Mouse (Mus musculus) forebrain, embryonic 10.5 days (tissue): ENCODE results near the gene Zzef1. TPM values are rescaled to one million over a fixed set of nuclear protein-coding genes. Genes with fewer than 3 reads are reported as not detected.

Experiments
- DNase-seq: peaks from one replicate; pipeline ENCODE4 v3.0.0-alpha.2; 2017; ENCODE audit warnings: low spot score; ENCODE audit errors: extremely low spot score
- H3K27ac ChIP-seq: fragments of 300-500 bp; sonication (generic); 2 replicates; pipeline ENCODE4 v1.5.1; 2016; ENCODE audit warnings: mild to moderate bottlenecking
- H3K27me3 ChIP-seq: fragments of 300-500 bp; sonication (generic); 2 replicates; pipeline ENCODE4 v1.6.1; 2016; ENCODE audit warnings: mild to moderate bottlenecking; ENCODE audit not compliant: poor library complexity, severe bottlenecking
- H3K36me3 ChIP-seq: fragments of 300-500 bp; sonication (generic); replicated peaks from 2 replicates; pipeline ENCODE4 v1.6.1; 2016; ENCODE audit warnings: mild to moderate bottlenecking, moderate library complexity
- H3K4me1 ChIP-seq: fragments of 300-500 bp; sonication (generic); 2 replicates; pipeline ENCODE4 v1.6.1; 2016
- H3K4me3 ChIP-seq: fragments of 300-500 bp; sonication (generic); 2 replicates; pipeline ENCODE4 v1.5.1; 2016; ENCODE audit warnings: mild to moderate bottlenecking, moderate library complexity
- H3K9me3 ChIP-seq: fragments of 300-500 bp; sonication (generic); 2 replicates; pipeline ENCODE4 v1.6.1; 2016; ENCODE audit warnings: mild to moderate bottlenecking, moderate library complexity
- WGBS: fragments of 180-500 bp; shearing (Covaris S2); methylation state at CpG from one replicate; pipeline ENCODE4 v1.1.7; 2016; 5-methylcytosine and 5-hydroxymethylcytosine counted together
- polyA plus RNA-seq: library from polyadenylated mRNA; unstranded; fragments of >200 nt; fragmentation: Nextera tagmentation; extraction: Ambion mirVana; gene quantifications from 2 replicates; pipeline ENCODE4 v1.2.1, GENCODE M21; 2016

Zzef1 gene
- polyA plus RNA-seq, 1 experiment from 2014 or later: 7.5 TPM

DNA sequence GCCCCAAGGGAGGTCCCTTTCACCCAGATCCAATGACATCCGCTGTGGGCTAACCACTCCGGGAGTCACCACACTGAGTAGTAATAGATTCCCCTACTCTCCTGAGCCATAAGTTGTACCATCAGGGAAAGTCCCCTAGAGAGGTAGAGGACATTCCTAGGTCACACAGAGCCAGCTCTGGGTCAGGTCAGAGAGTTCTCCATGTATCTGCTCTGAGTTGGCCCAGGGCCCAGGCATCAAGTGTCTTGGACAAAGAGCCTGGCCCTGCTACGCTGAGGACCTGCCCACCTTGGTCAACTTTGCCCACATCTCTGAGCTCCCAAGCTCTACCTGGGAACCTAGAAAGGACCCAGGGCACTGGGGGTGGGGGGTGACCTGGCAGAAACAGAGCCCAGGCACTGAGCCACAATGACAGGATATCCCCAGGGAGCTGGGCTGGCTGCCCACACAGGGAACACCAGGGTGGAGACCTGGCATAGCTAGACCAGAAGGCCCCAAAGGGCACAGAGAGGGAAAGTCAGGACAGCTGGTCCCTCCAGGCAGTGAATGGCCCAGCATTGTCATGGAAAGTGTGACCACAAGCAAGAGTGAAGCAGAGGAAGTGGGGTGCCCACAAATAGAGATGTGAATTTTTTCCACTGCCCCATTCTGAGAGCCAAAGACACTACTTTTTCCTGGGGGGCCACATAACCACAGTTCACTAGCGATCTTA lies 157.6 kb downstream of the Zzef1 start:
- H3K4me3 ChIP-seq: no peak overlapping the region
- H3K4me1 ChIP-seq: 0 out of 2 replicates have a peak, but pooled peaks cover 9% of the 10 kb centered on the region
- H3K27me3 ChIP-seq: peaks cover 7% of the 10 kb centered on the region
- no peaks in the 10 kb centered on the region for H3K36me3 ChIP-seq
- no peak overlapping the region for H3K27ac ChIP-seq
- no peak for DNase-seq
- H3K9me3 ChIP-seq: peaks cover 9% of the 10 kb centered on the region
- 88% methylated on average over 4 of the region's 4 CpGs for WGBS

DNA sequence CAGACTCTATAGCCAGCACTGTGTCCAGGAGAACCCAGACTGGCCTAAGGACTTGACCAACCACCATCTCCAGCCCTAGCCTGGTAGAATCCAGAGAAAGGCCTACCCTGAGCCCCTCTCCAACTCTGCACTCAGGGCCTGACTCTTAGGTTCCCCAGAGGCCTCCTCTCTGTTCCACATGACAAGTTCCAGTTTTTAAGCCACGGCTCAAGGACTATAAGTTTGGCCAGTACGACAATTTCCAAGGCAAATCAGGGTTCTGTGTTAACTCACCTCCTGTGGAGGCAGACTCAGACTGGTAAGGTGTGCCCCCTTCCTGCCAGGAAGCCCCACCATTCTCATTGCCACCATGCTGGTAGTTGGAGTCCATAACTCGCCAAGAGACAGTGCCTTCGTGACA lies 158.2 kb downstream of the Zzef1 start:
- DNase-seq: no peak
- 87% methylated on average over 4 of the region's 4 CpGs for WGBS
- Histone ChIP-seq H3K9me3 (peaks cover 9% of the 10 kb centered on the region), H3K27me3 (peaks cover 13% of the 10 kb centered on the region), H3K27ac (no peak overlapping the region), H3K4me1 (0 out of 2 replicates have a peak, but pooled peaks cover 9% of the 10 kb centered on the region), H3K4me3 (no peak overlapping the region), H3K36me3 (no peaks in the 10 kb centered on the region)

DNA sequence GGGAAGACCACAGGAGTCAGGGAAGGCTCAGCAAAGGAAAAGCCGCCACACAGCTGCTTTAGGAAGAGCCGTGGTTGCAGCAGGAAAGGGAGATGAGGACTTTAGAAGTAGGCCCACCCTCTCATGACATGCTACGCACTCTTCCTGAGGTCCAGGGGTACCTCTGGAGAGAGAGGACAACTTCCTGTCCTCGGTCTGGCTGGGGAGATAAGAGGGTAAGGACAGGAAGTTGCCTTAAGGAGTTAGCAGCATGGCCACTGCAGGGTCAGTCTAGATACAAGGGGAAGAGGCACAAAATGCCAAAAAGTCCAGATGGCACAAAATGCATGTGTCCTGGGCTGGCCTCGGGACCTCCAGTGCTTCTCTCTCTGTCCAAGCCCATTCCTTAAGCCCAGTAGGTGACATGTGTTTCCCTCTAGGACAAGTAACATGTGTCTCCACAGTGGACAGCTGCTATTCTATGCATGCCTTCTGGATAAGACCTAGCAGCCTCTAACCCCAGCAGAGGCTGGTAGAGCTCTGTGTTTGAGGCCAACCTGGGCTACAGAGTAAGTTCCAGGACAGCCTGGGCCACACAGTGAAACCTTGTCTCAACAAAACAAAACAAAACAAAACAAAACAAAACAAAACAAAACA lies 159.4 kb downstream of the Zzef1 start:
- Histone ChIP-seq H3K27ac (no peak overlapping the region), H3K4me1 (peaks cover 11% of the 10 kb centered on the region), H3K36me3 (no peaks in the 10 kb centered on the region), H3K4me3 (no peak overlapping the region), H3K27me3 (peaks cover 25% of the 10 kb centered on the region), H3K9me3 (peaks cover 2% of the 10 kb centered on the region; the same call in 1 of the 2 replicates)
- DNase-seq: no peak
- WGBS: 72% methylated on average over 5 of the region's 5 CpGs

DNA sequence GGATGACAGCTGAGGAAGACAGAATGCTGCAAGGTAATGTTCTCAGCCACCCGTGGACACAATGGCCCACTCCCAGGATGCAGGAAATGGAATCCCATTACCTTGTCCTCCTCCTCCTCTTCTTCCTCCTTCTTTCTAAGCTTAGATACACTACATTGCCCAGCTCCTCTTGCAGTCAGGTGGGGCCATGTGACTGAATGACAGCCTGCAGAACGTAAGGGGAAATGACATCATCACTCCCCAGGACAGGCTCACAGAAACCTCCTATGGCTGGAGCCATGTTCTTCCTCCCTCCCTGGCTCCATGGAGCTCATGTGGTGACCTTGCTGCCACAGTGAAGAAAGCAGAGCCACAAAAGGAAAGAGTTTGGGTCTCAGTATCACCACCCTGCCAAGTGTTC lies 161.3 kb downstream of the Zzef1 start:
- H3K4me1 ChIP-seq: peaks cover 14% of the 10 kb centered on the region
- H3K4me3 ChIP-seq: no peak overlapping the region
- no peak for DNase-seq
- no peaks in the 10 kb centered on the region for H3K36me3 ChIP-seq
- H3K27me3 ChIP-seq: peaks cover 44% of the 10 kb centered on the region
- H3K27ac ChIP-seq: no peak overlapping the region
- 78% methylated on average over 2 of the region's 2 CpGs for WGBS
- H3K9me3 ChIP-seq: no peaks in the 10 kb centered on the region

DNA sequence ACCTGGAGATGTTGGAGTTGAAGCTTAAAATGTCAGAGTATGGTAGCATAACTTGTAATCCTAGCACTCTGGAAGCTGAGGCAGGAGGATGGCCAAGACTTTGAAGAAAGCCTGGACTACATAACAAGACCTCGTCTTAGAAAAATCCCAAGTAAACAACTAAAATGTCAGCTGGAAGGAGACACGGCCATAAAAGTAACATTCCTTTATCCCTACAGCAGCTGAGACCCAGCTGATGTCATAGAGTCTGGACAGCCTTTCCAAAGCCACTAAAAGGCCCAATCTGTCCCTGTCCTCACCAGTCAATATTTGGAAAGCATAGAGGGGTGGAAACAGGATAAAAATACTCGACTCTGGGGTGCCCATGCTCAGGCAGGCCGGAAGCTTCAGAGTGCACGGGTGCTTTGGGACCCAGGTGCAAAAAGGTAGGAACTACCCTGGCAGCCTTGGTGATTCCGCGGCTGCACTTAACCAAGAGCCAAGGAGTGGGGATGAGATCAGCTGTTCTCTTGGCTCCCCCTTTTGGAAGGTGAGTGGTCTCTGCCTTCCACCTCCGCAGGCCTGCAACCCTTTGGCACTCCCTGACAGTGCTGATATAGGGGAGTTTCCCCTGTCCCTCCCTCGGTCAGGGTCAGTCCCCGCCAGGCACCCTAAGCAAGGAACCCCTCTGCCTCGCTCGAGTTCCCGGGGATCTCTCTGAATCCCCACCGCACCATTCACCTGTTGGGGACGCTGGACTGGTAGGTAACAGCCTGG lies 164.1 kb downstream of the Zzef1 start:
- Histone ChIP-seq H3K27me3 (peaks cover 66% of the 10 kb centered on the region), H3K36me3 (no peaks in the 10 kb centered on the region), H3K4me3 (no peak overlapping the region; the same call in 1 of the 2 replicates), H3K27ac (no peak overlapping the region), H3K9me3 (no peaks in the 10 kb centered on the region), H3K4me1 (peaks cover 14% of the 10 kb centered on the region)
- WGBS: 15% methylated on average over 15 of the region's 15 CpGs
- DNase-seq: no peak

DNA sequence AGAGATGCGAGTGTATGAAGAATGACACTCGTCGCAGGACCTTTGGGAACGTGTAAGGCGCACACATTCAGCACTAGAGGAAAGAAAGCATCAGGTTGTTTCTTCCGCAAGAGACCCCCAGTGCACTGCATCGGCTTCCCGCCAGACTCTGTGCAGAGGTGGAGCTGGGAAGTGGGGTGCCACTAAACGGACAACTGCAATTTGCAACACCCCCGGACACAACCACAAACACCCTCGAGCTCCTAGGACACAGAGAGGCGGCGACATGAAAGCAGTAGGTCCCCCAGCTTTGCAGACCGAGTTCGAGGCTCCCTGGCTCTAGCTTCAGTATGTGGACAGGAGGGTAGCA lies 164.7 kb downstream of the Zzef1 start:
- no peak for DNase-seq
- Histone ChIP-seq H3K9me3 (no peaks in the 10 kb centered on the region), H3K4me3 (peak overlapping the region; percentile 47), H3K4me1 (peaks cover 14% of the 10 kb centered on the region), H3K36me3 (no peaks in the 10 kb centered on the region), H3K27ac (no peak overlapping the region), H3K27me3 (peaks cover 66% of the 10 kb centered on the region)
- WGBS: 5% methylated on average over 15 of the region's 15 CpGs

DNA sequence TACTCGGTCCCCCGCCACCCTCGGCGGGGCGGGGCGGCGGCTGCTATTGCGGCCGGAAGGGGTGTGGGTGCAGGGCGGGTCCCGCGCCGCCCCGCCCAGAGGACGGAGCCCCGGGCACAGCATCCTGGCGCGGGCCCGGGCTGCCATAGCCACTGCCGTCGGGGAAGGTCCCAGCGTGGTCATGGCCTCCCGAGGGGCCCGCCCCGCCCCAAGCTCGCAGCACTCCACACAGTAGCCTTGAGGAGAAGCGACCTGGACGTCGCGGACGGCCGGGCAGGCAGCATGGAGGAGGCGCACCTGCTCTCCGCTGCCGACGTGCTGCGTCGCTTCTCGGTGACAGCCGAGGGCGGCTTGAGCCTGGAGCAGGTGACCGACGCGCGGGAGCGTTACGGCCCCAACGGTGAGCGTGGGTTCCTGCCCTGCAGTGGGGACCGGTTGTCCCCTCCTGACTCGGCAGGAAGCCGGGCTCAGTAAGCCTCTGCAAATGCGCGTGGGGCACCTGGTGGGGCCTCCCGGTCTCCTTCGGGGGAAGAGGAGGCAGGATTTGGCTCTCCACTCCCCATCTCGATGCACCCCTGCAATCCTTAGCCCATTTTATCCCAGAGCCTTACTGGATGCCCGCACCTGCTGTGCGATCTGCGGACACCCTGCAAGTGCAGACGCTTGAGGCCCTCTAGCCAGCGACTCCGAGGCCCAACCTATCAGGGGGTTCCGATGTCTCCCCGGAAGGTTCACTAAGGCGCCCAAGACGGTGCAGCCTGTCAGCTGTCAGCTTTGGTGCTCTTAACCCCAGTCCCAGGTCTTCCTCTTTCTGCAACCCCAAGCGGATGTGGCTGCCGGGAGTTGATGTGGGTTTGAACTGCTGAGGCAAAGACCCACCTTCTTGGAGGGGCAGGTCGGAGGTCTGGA lies 165.3 kb downstream of the Zzef1 start, which contains the start of gene Atp2a3:
Gene Atp2a3 (plus strand): TSS at position 98 of the 909 bp plus-strand sequence.
- DNase-seq: no peak
- peaks cover 66% of the 10 kb centered on the region for H3K27me3 ChIP-seq
- 4% methylated on average over 70 of the region's 70 CpGs for WGBS

DNA sequence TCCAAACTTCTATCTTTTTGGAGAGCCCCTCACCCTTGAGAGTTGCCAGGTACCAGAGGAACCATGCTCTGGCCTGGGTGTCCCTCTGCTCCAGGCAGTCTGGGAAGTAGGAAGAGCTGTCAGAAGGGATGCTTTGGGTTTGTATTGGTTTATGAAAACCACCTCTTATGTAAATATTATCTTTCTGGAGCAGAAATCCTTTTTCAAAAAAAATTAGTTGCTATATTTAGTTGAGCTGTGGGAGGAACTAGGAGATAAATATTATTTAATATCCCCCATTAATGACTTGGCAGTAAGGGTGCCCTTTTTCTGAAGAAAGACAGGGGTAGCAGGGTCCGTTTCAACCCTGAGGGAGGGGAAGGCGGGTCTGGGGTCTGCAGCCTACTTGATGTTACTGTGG lies 166.4 kb downstream of the Zzef1 start:
- peaks cover 66% of the 10 kb centered on the region for H3K27me3 ChIP-seq
- WGBS: 83% methylated on average over 2 of the region's 2 CpGs
- peaks cover 14% of the 10 kb centered on the region for H3K4me1 ChIP-seq
- H3K27ac ChIP-seq: no peak overlapping the region
- no peak overlapping the region for H3K4me3 ChIP-seq
- no peaks in the 10 kb centered on the region for H3K36me3 ChIP-seq
- H3K9me3 ChIP-seq: no peaks in the 10 kb centered on the region
- no peak for DNase-seq

More for the DNA sequence above, 165.3 kb downstream of the Zzef1 start, which contains the start of gene Atp2a3:
- Histone ChIP-seq H3K27ac (no peak within 1 kb of the TSS), H3K4me3 (peak within 1 kb of the TSS; percentile 47), H3K4me1 (peaks cover 14% of the 10 kb centered on the region), H3K36me3 (no peaks in the 10 kb centered on the region), H3K9me3 (no peaks in the 10 kb centered on the region)

DNA sequence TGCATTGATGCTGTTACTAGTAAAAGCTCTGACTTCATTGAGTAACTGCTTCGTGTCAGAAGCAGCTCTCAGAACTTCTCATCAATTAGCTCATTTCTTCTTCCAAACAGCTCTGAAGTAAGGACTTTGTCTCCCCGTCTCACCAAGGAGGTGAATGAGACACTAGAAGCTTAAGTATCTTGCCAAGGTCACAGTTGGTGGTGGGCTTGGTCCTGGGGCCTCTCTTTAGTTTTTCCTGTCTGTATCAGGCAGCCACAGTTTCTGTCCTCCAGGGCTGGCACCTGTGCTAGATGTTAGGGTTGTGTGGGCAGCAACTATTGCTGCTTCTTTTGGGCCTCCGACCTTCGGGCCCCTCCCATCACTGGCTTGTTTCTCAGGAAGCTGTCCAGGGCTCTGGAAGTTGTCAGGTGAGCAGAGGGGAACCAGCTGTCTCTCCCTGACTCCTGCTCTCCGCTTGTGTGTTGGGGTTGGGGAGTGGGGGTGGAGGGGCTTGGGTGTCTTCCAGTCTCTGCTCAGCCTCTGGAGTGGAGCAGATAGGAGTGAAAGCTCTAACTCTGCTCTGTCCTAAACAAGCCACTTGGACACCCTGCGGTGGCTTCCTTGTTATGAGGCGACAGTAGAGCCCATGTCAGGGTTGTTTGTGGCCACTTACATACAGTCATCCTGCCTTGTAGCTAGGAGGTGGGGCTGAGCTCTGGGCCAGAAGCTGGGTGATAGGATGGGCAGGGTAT lies 167.2 kb downstream of the Zzef1 start:
- Histone ChIP-seq H3K36me3 (no peaks in the 10 kb centered on the region), H3K4me3 (no peak overlapping the region), H3K9me3 (no peaks in the 10 kb centered on the region), H3K27ac (no peak overlapping the region), H3K4me1 (peaks cover 14% of the 10 kb centered on the region), H3K27me3 (peaks cover 63% of the 10 kb centered on the region)
- no peak for DNase-seq
- WGBS: 46% methylated on average over 7 of the region's 7 CpGs

DNA sequence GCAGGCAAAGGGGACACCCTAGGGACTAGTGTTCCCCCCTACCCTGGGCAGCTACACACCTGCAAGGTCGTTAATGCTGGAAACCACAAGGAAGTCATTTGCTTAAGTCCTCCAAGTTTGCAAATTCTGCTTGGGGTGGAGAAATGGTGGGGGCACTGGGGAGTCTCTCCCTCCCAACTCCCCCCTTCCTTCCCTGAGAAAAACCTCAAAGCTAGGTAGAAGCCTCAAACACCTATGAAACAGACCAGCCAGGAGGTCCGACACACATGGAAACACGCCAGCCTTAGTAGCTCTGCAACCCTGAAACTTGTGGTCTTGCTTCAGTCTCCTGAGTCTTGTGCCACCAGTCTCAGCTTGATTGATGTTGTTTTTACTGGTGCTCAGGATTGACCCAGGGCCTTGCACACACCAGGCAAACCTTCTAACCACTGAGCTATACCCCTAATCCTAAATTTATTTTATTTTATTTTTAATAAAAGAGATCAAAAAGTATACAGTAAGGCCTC lies 167.8 kb downstream of the Zzef1 start:
- H3K4me3 ChIP-seq: no peak overlapping the region
- no peaks in the 10 kb centered on the region for H3K9me3 ChIP-seq
- peaks cover 14% of the 10 kb centered on the region for H3K4me1 ChIP-seq
- WGBS: 71% methylated on average over 3 of the region's 3 CpGs
- DNase-seq: no peak
- no peaks in the 10 kb centered on the region for H3K36me3 ChIP-seq
- no peak overlapping the region for H3K27ac ChIP-seq
- H3K27me3 ChIP-seq: peaks cover 57% of the 10 kb centered on the region

DNA sequence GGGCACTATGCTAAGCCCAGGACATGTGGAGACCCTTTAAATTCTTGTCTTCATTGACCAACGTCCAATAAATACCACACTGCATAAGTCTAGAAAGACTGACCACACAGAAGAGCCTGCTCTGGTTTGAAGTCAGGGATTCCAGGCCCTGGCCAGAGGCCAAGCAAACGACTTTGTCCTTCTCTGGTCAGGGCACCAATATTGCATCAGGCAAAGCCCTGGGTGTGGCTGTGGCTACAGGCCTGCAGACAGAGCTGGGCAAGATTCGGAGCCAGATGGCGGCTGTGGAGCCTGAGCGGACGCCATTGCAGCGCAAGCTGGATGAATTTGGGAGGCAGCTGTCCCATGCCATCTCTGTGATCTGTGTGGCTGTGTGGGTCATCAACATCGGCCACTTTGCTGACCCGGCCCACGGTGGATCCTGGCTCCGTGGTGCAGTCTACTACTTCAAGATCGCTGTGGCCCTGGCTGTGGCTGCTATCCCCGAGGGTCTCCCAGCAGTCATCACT lies 179.0 kb downstream of the Zzef1 start:
- Histone ChIP-seq H3K27me3 (peaks cover 17% of the 10 kb centered on the region), H3K9me3 (no peaks in the 10 kb centered on the region), H3K36me3 (no peaks in the 10 kb centered on the region), H3K4me3 (no peak overlapping the region), H3K27ac (no peak overlapping the region), H3K4me1 (peaks cover 6% of the 10 kb centered on the region)
- 82% methylated on average over 13 of the region's 13 CpGs for WGBS
- DNase-seq: no peak
